Mouse (Mus musculus) embryonic facial prominence, embryonic 15.5 days (tissue): Measurements from ENCODE around the gene Epha3. TPM values are rescaled to one million over a fixed set of nuclear protein-coding genes. Genes with fewer than 3 reads are reported as not detected.

Experiments
- ATAC-seq: fragments of 200-750 bp; cut with Nextera tagmentation; 2 replicates; pipeline ENCODE4 v1.8.0; 2017; ENCODE audit warnings: low read depth, moderate TSS enrichment; ENCODE audit not compliant: insufficient number of reproducible peaks, low FRiP score, low TSS enrichment
- H3K27ac ChIP-seq: fragments of 300-500 bp; sonication (generic); replicated peaks from 2 replicates; pipeline ENCODE4 v1.5.1; 2015; ENCODE audit warnings: mild to moderate bottlenecking, inconsistent platforms
- H3K27me3 ChIP-seq: fragments of 300-500 bp; sonication (generic); 2 replicates; pipeline ENCODE4 v1.6.1; 2015; ENCODE audit warnings: inconsistent platforms
- H3K36me3 ChIP-seq: fragments of 300-500 bp; sonication (generic); 2 replicates; pipeline ENCODE4 v1.6.1; 2015; ENCODE audit warnings: mild to moderate bottlenecking, inconsistent platforms
- H3K4me1 ChIP-seq: fragments of 300-500 bp; sonication (generic); 2 replicates; pipeline ENCODE4 v1.6.1; 2015; ENCODE audit warnings: inconsistent platforms
- H3K4me2 ChIP-seq: fragments of 300-500 bp; sonication (generic); replicated peaks from 2 replicates; pipeline ENCODE4 v1.6.1; 2015; ENCODE audit warnings: mild to moderate bottlenecking, inconsistent platforms
- H3K4me3 ChIP-seq: fragments of 300-500 bp; sonication (generic); replicated peaks from 2 replicates; pipeline ENCODE4 v1.5.1; 2015; ENCODE audit warnings: mild to moderate bottlenecking, inconsistent platforms
- H3K9ac ChIP-seq: fragments of 300-500 bp; sonication (generic); 2 replicates; pipeline ENCODE4 v1.6.1; 2015; ENCODE audit warnings: inconsistent platforms
- H3K9me3 ChIP-seq: fragments of 300-500 bp; sonication (generic); replicated peaks from 2 replicates; pipeline ENCODE4 v1.6.1; 2016; ENCODE audit warnings: inconsistent platforms
- WGBS: fragments of 180-500 bp; shearing (Covaris S2); methylation state at CpG from one replicate; pipeline ENCODE4 v1.1.7; 2015; 5-methylcytosine and 5-hydroxymethylcytosine counted together
- polyA plus RNA-seq: library from polyadenylated mRNA; unstranded; fragments of >200 nt; fragmentation: Nextera tagmentation; extraction: Ambion mirVana; gene quantifications from 2 replicates; pipeline ENCODE4 v1.2.1, GENCODE M21; 2015

The Epha3 gene
- polyA plus RNA-seq, 1 experiment from 2014 or later, result 57.4 TPM

DNA sequence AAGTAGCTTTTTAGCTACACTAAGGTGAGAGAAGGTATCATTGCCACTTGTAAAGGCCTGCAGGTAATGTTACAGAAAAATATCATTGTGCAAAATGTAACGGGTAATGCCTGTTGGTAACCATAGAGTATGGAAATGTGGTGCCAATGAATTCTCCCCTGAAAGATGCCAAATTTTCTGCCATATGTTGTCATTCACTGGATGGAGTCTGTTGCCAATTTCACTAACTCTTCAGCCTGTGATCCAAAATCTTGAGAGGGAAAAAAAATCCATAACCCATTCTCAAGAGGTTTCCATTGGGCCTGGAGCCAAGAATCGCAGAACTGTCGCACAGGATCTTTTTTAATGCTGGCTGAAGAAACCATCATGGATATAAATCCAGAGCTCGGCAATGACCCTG is 269.3 kb downstream of the Epha3 start:
- Histone ChIP-seq H3K27me3 (no peaks in the 10 kb centered on the region), H3K4me1 (no peaks in the 10 kb centered on the region), H3K27ac (no peak overlapping the region), H3K9ac (no peak overlapping the region), H3K9me3 (no peaks in the 10 kb centered on the region), H3K36me3 (0 out of 2 replicates have a peak, but pooled peaks cover 2% of the 10 kb centered on the region), H3K4me3 (no peak overlapping the region), H3K4me2 (no peak overlapping the region)
- 41% methylated on average over 4 of the region's 4 CpGs for WGBS
- ATAC-seq, result no peak

DNA sequence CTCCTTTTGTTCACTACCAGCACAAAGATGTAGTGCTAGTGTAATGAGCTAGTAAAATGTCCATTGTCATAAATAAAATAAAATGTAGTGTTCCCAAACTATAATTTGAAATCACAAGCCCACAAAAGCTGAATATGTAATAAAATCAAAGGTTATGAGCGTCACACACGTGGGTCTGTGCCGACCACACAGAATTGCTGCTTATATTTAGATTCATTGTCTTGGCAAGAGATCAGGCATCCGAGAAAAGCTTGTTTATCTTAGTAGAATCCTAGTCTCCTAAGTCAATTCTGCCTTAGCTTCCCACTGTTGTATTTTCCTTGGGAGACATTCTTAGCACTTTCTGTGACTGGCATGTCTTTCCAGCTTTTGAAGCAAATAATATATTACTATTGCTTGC is 294.2 kb downstream of the Epha3 start:
- Histone ChIP-seq H3K9me3 (no peaks in the 10 kb centered on the region), H3K27ac (no peak overlapping the region), H3K4me3 (no peak overlapping the region), H3K4me1 (no peaks in the 10 kb centered on the region), H3K27me3 (no peaks in the 10 kb centered on the region), H3K9ac (no peak overlapping the region), H3K4me2 (no peak overlapping the region), H3K36me3 (no peaks in the 10 kb centered on the region)
- WGBS, result 57% methylated on average over 4 of the region's 4 CpGs
- no peak for ATAC-seq

DNA sequence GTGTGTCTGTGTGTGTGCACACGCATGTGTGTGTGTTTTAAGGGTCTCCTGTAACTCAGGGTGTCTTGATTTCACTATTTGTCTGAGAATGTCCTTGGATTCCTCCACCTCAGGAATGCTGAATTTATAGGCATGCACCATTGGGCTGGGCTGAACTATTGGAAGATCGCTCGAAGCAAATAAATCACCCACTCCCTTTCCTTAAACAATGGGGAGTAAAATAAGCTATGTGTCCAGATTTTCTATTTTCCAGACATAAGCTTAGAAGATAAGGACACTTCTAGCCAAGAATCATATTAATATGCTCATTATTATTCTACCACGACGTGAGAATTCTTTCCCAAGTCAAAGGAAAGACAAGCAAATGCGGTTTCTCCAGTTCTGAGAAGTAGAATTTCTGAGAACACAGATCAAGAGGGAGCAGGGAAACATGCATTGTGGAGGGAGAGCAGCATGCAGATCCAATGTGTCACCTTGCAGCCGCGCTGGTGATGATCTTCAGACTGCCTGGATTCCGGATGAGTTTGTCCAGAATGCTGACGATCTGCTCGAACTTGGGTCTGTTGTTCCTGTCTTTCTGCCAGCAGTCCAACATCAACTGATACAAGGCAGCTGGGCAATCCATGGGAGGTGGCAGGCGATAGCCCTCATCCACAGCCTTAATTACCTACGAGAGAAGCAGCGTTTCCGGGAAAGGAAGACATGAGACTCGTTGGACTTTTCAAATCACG is 297.7 kb downstream of the Epha3 start:
- Histone ChIP-seq H3K36me3 (no peaks in the 10 kb centered on the region), H3K27ac (no peak overlapping the region), H3K27me3 (no peaks in the 10 kb centered on the region), H3K9ac (no peak overlapping the region), H3K9me3 (no peaks in the 10 kb centered on the region), H3K4me1 (no peaks in the 10 kb centered on the region), H3K4me3 (no peak overlapping the region), H3K4me2 (no peak overlapping the region)
- WGBS, result 81% methylated on average over 17 of the region's 17 CpGs
- no peak for ATAC-seq

DNA sequence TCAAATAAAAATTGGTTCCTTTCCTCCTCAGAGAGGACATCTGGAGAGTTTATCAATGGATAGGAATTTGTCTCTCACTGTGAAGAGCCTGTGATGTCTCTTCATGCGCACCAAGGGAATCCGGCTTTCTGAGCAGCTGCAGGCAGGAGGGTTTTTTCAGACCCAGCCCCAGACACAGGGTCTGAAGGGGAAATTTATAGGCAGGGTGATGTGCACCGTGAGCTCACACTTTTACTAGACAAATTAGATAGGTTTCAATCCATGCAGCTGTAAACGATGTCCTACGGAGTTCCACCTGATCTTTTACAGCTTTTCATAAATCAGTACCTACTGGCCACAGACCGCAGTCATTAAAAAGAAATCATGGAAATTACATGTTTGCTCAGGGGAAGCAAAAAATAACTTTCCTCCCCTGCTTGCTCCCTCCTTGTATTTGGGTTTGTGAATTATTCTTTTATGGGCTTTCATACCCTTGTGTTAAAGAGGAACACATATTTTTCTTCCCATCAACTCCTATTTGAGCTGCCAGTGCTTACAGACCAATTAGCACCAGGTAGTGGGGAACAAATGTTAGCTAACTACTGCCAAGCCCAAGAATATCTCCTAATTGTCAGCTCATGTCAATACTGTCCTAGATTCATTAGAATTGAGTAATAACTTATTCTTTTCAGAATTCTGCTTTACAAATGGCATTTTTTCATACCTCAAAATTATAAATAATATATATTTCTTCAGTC is 307.4 kb downstream of the Epha3 start:
- WGBS, result 63% methylated on average over 6 of the region's 6 CpGs

DNA sequence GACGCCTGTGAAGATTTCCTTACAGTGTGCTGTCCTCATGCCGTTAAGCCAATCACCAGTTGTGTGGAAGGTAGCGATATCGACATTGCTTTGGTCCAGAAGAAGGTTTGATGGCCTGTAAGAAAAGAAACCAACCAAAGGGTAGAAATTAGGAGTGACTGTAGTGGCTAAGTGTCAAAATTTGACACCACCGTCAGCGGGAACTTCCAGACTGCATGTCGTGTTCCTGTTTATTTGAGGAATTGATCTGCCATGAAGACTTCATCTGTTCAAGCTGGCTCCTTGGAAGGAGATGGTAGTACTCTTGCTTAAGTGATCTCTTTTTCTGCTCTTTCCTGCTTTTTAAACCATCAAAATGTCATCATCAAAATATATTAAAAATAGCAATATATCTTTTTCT is 311.4 kb downstream of the Epha3 start:
- no peak overlapping the region for H3K9ac ChIP-seq
- WGBS, result 91% methylated on average over 7 of the region's 7 CpGs
- ATAC-seq, result no peak
- no peaks in the 10 kb centered on the region for H3K36me3 ChIP-seq
- H3K4me1 ChIP-seq, result no peaks in the 10 kb centered on the region
- no peak overlapping the region for H3K4me2 ChIP-seq
- no peak overlapping the region for H3K4me3 ChIP-seq
- H3K27me3 ChIP-seq, result no peaks in the 10 kb centered on the region
- H3K9me3 ChIP-seq, result no peaks in the 10 kb centered on the region
- no peak overlapping the region for H3K27ac ChIP-seq

More for the DNA sequence above, 307.4 kb downstream of the Epha3 start:
- no peaks in the 10 kb centered on the region for H3K27me3 ChIP-seq
- no peak overlapping the region for H3K9ac ChIP-seq
- H3K4me1 ChIP-seq, result no peaks in the 10 kb centered on the region
- no peak for ATAC-seq
- no peaks in the 10 kb centered on the region for H3K36me3 ChIP-seq
- no peaks in the 10 kb centered on the region for H3K9me3 ChIP-seq
- no peak overlapping the region for H3K4me3 ChIP-seq
- H3K27ac ChIP-seq, result no peak overlapping the region
- no peak overlapping the region for H3K4me2 ChIP-seq

DNA sequence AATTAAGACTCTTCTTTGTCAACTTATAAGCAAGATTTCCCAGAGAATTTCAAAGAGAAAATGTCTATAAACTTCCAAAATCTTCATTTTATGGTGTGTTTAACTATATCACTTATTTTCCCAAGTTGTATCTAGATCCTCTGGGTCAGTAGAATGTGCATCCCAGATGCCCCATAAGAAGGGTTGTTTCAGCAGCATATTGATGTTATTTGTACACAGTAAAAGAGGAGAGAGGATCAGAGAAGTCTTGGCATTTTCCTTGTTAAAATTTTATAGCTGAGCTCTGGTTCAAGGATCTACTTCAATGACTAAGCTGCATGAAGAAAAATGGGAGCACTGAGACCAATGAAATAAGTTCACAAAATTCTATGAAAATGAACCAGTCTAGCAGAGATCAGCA is 324.5 kb downstream of the Epha3 start:
- no peaks in the 10 kb centered on the region for H3K4me1 ChIP-seq
- H3K27ac ChIP-seq, result no peak overlapping the region
- no peaks in the 10 kb centered on the region for H3K27me3 ChIP-seq
- no peaks in the 10 kb centered on the region for H3K9me3 ChIP-seq
- H3K36me3 ChIP-seq, result no peaks in the 10 kb centered on the region
- no peak overlapping the region for H3K9ac ChIP-seq
- no peak overlapping the region for H3K4me3 ChIP-seq
- no peak overlapping the region for H3K4me2 ChIP-seq
- no peak for ATAC-seq

DNA sequence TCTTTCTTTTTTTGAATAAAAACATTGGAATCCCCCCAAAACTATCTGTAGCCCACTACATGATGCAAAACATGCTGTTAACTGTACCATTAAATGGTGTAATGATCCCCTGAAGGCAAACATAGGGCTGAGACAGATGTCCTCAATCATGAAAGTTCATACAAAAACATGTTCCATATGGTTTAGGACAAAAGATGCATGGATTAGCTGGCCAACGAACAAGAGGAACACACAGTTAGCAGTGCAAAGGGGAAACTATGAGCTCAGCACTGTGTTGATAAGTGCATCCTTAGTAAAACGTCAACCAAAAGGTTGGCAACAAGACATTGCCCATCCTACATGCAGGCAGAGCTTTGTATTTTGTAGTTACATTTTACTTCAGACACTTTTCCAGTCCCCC is 335.2 kb downstream of the Epha3 start:
- Histone ChIP-seq H3K9ac (no peak overlapping the region), H3K9me3 (no peaks in the 10 kb centered on the region), H3K4me2 (no peak overlapping the region), H3K36me3 (no peaks in the 10 kb centered on the region), H3K27me3 (no peaks in the 10 kb centered on the region), H3K4me3 (no peak overlapping the region), H3K4me1 (no peaks in the 10 kb centered on the region), H3K27ac (no peak overlapping the region)
- no peak for ATAC-seq
- 22% methylated on average over 2 of the region's 2 CpGs for WGBS

DNA sequence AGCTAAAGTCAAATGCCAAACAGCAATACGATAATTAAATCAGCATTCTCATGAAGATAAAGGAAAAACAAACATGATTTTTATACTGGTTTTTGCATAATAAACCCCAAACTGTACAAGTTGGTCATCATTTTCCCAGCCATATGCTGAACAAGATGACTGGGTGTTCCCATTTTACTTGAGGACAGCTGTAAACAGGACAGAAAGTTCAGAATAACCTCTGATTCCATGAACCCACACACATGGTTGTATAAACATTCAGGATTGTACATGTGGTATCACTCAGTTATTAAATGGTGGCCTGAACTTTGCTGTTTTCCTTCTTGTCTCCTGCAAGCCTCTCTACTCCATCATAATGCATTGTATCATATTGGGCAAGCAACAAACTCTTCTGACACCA is 346.3 kb downstream of the Epha3 start:
- Histone ChIP-seq H3K9ac (no peak overlapping the region), H3K4me1 (no peaks in the 10 kb centered on the region), H3K36me3 (no peaks in the 10 kb centered on the region), H3K27ac (no peak overlapping the region), H3K4me3 (no peak overlapping the region), H3K27me3 (no peaks in the 10 kb centered on the region), H3K4me2 (no peak overlapping the region), H3K9me3 (no peaks in the 10 kb centered on the region)
- WGBS, result 88% methylated on average over 1 of the region's 1 CpGs
- no peak for ATAC-seq

DNA sequence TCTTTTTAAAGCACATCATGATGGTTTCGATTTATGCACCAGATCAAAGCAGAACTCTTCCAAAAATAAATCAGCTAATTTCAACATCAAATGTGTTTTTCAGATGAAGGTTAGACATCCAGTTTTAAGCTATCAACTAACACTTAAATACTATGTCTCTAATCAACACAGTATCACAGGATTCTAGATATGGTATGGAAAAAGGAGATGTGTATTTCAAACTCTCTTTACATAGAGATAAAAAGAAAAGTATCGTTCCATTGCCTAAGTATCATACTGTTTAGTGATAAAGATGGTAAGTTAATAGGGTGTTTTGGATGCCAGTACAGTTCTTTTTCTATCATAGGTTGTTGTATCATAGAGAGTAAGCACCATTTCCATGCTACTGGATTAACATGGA is 353.9 kb downstream of the Epha3 start:
- Histone ChIP-seq H3K4me2 (no peak overlapping the region), H3K9me3 (no peaks in the 10 kb centered on the region), H3K36me3 (no peaks in the 10 kb centered on the region), H3K27me3 (no peaks in the 10 kb centered on the region), H3K4me1 (no peaks in the 10 kb centered on the region), H3K4me3 (no peak overlapping the region), H3K9ac (no peak overlapping the region), H3K27ac (no peak overlapping the region)
- no peak for ATAC-seq
- 73% methylated on average over 2 of the region's 2 CpGs for WGBS

DNA sequence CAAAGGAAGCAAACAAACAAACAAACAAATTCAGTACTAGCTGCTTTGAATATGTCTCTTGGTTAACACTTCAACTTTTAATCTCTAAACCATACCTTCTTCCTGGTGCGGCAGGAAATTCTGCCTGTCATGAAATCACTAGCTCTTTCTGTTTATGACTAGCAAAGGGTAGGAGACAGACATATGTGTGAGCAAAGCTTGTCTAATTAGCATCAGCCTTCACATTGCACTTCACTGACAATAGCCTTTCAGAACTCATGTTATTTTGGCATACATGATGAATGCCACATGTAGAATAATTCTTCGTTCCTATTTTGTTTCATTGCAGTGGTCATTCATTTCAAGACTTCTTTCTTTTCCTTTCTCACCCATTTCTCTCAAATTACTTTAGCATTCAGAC is 357.5 kb downstream of the Epha3 start:
- ATAC-seq, result no peak
- Histone ChIP-seq H3K27ac (no peak overlapping the region), H3K4me3 (no peak overlapping the region), H3K9me3 (no peaks in the 10 kb centered on the region), H3K4me1 (no peaks in the 10 kb centered on the region), H3K4me2 (no peak overlapping the region), H3K9ac (no peak overlapping the region), H3K27me3 (no peaks in the 10 kb centered on the region), H3K36me3 (no peaks in the 10 kb centered on the region)
- WGBS, result 48% methylated on average over 2 of the region's 2 CpGs

DNA sequence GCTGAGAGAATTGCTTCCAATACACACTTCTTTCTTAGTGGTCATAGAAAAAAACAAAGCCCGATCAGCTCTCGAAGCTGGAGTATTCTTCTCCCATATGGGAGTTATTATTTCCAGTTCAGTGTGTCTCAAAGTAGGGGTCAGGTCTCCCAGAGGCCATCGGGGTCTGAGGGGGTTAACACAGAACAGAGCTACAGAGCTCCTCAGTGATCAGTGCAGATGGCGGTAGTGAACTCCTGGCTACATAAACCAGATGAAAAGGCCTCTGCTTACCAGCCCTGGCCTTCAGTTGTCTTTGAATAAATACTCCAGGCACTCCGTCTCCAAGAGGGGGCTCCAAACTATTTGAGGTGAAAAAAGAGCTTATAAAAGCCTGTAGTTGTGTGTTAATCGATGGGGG is 362.5 kb downstream of the Epha3 start:
- ATAC-seq, result no peak
- 42% methylated on average over 6 of the region's 6 CpGs for WGBS
- H3K36me3 ChIP-seq, result no peaks in the 10 kb centered on the region

DNA sequence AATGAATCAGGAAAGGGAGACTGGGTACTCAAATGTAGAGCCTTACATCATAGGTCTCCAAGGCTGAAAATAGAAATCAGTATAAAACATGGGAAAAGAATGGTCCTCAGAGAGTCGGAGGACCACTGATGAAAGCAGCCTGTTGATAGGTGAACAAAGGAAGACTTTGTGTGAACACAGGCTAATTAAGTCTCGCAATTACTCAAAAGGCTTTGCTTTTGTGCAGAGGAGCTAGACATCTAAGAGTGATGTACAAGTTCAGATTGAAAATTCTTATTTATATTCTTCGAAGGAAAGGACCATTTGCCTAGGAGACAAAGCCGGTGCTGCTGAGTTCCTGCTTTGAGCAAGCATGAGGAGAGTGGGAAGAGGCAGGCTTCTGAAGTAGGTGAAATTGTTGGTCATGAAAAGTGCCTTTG is 363.0 kb downstream of the Epha3 start:
- Histone ChIP-seq H3K9ac (no peak overlapping the region), H3K9me3 (no peaks in the 10 kb centered on the region), H3K4me2 (no peak overlapping the region), H3K36me3 (no peaks in the 10 kb centered on the region), H3K27me3 (no peaks in the 10 kb centered on the region), H3K27ac (no peak overlapping the region), H3K4me3 (no peak overlapping the region), H3K4me1 (no peaks in the 10 kb centered on the region)
- ATAC-seq, result no peak
- WGBS, result 57% methylated on average over 4 of the region's 4 CpGs

More for the DNA sequence above, 362.5 kb downstream of the Epha3 start:
- no peaks in the 10 kb centered on the region for H3K4me1 ChIP-seq
- H3K27ac ChIP-seq, result no peak overlapping the region
- no peak overlapping the region for H3K4me2 ChIP-seq
- no peaks in the 10 kb centered on the region for H3K27me3 ChIP-seq
- no peak overlapping the region for H3K9ac ChIP-seq
- H3K4me3 ChIP-seq, result no peak overlapping the region
- no peaks in the 10 kb centered on the region for H3K9me3 ChIP-seq
